Comparison of ENCODE assay signal across 14 mouse cellular contexts in genomic region chr13:56052781-56053180, GRCm38 (mm10).
DNase-seq lines count a peak whose midpoint lies in the region; ATAC-seq lines count a peak whose summit lies in the region.
"Had no signal": no experiment of that assay in that cellular context is flagged by ENCODE, and none has a peak within 500 bp of the region (broad histone marks: within the 10 kb centered on the region; RNA-seq: fewer than 3 reads in every experiment).

No protein-coding gene starts in this region.

- no peaks in the 10 kb centered on the region for H3K9me3 ChIP-seq in forebrain, embryonic 11.5 days (ENCODE audit: control insufficient read depth, low read length)
- H3K9me3 ChIP-seq in forebrain, embryonic 13.5 days (replicated peaks), result no peaks in the 10 kb centered on the region
- H3K9me3 ChIP-seq in midbrain, embryonic 12.5 days, result no peaks in the 10 kb centered on the region
- no peaks in the 10 kb centered on the region for H3K9me3 ChIP-seq in midbrain, embryonic 16.5 days (replicated peaks; ENCODE audit: control insufficient read depth, low read length, poor library complexity, severe bottlenecking)
- no peaks in the 10 kb centered on the region for H3K9me3 ChIP-seq in limb, embryonic 13.5 days

- H3K4me3 ChIP-seq in forebrain, embryonic 11.5 days (ENCODE audit: low read depth, low read length), result no peak overlapping the region
- no peak overlapping the region for H3K4me3 ChIP-seq in forebrain, embryonic 13.5 days
- H3K4me3 ChIP-seq in midbrain, embryonic 12.5 days, result no peak overlapping the region
- no peak overlapping the region for H3K4me3 ChIP-seq in midbrain, embryonic 16.5 days (ENCODE audit: low read depth, low read length)
- H3K4me3 ChIP-seq in limb, embryonic 13.5 days, result no peak overlapping the region

- peaks cover 3% of the 10 kb centered on the region; the same call in 1 of the 2 replicates for H3K4me1 ChIP-seq in forebrain, embryonic 11.5 days (replicated peaks; ENCODE audit: control insufficient read depth, insufficient read depth, low read length)
- peaks cover 11% of the 10 kb centered on the region; the same call in 1 of the 2 replicates for H3K4me1 ChIP-seq in forebrain, embryonic 13.5 days
- H3K4me1 ChIP-seq in midbrain, embryonic 12.5 days, result peaks cover 32% of the 10 kb centered on the region
- peaks cover 12% of the 10 kb centered on the region for H3K4me1 ChIP-seq in midbrain, embryonic 16.5 days (ENCODE audit: control insufficient read depth, insufficient read depth, low read length)
- peaks cover 32% of the 10 kb centered on the region for H3K4me1 ChIP-seq in limb, embryonic 13.5 days

- WGBS in forebrain, embryonic 11.5 days, result 5% methylated on average over 10 of the region's 10 CpGs
- under 1% methylated on average over 10 of the region's 10 CpGs for WGBS in forebrain, embryonic 13.5 days
- 7% methylated on average over 10 of the region's 10 CpGs for WGBS in midbrain, embryonic 12.5 days
- 7% methylated on average over 10 of the region's 10 CpGs for WGBS in midbrain, embryonic 16.5 days
- WGBS in limb, embryonic 13.5 days, result 11% methylated on average over 10 of the region's 10 CpGs

- no peak overlapping the region for H3K9ac ChIP-seq in forebrain, embryonic 11.5 days (ENCODE audit: low read length)
- H3K9ac ChIP-seq in forebrain, embryonic 13.5 days, result no peak overlapping the region
- H3K9ac ChIP-seq in midbrain, embryonic 12.5 days (replicated peaks), result no peak overlapping the region
- no peak overlapping the region for H3K9ac ChIP-seq in midbrain, embryonic 16.5 days (ENCODE audit: low read depth, low read length)
- H3K9ac ChIP-seq in limb, embryonic 13.5 days, result no peak overlapping the region

- DNase-seq in forebrain, embryonic 11.5 days (ENCODE audit: low spot score), result no peak
- peak; percentile 29 for DNase-seq in yolk sac, embryonic 10.5 days (ENCODE audit: low spot score)
- no peak for DNase-seq in layer of hippocampus, postnatal 25 days (ENCODE audit: extremely low spot score in 1 of 2, low spot score in 1 of 2)
- no peak for DNase-seq in gastrocnemius, postnatal 4 days (ENCODE audit: low spot score in 2 of 2)
- DNase-seq: adrenal gland, adult 8-10 months; cerebellum, adult 8-10 months; heart, adult 18-20 months; heart, postnatal 4 days; lung, postnatal 14 days; right cerebral cortex, postnatal 14 days had no signal

- no peaks in the 10 kb centered on the region for H3K27me3 ChIP-seq in forebrain, embryonic 11.5 days (ENCODE audit: control insufficient read depth, insufficient read depth, low read length)
- H3K27me3 ChIP-seq in forebrain, embryonic 13.5 days, result no peaks in the 10 kb centered on the region
- H3K27me3 ChIP-seq in midbrain, embryonic 12.5 days, result peaks cover 13% of the 10 kb centered on the region
- H3K27me3 ChIP-seq in midbrain, embryonic 16.5 days (ENCODE audit: control insufficient read depth, insufficient read depth, low read depth, low read length), result no peaks in the 10 kb centered on the region
- H3K27me3 ChIP-seq in limb, embryonic 13.5 days, result peaks cover 10% of the 10 kb centered on the region

- no peak overlapping the region for H3K27ac ChIP-seq in forebrain, embryonic 11.5 days (ENCODE audit: low read depth, low read length)
- H3K27ac ChIP-seq in forebrain, embryonic 13.5 days, result no peak overlapping the region
- peak overlapping the region; percentile 26; the same call in 1 of the 2 replicates for H3K27ac ChIP-seq in midbrain, embryonic 12.5 days (replicated peaks)
- H3K27ac ChIP-seq in midbrain, embryonic 16.5 days (ENCODE audit: low read length), result no peak overlapping the region
- no peak overlapping the region for H3K27ac ChIP-seq in limb, embryonic 13.5 days

- peak; percentile 64; the same call in 1 of the 2 replicates for ATAC-seq in forebrain, embryonic 11.5 days (replicated peaks; ENCODE audit: low FRiP score)
- ATAC-seq in forebrain, embryonic 13.5 days, result no peak
- peak; percentile 70; the same call in 1 of the 2 replicates for ATAC-seq in midbrain, embryonic 12.5 days (ENCODE audit: low FRiP score, low read depth)
- no peak for ATAC-seq in midbrain, embryonic 16.5 days
- ATAC-seq in limb, embryonic 13.5 days (ENCODE audit: low FRiP score, low read depth), result peak; percentile 82

- H3K4me2 ChIP-seq in forebrain, embryonic 11.5 days (ENCODE audit: low read depth, low read length, severe bottlenecking), result no peak overlapping the region
- H3K4me2 ChIP-seq in forebrain, embryonic 13.5 days, result no peak overlapping the region
- H3K4me2 ChIP-seq in midbrain, embryonic 12.5 days (replicated peaks), result no peak overlapping the region
- H3K4me2 ChIP-seq in midbrain, embryonic 16.5 days (ENCODE audit: low read length), result no peak overlapping the region
- H3K4me2 ChIP-seq in limb, embryonic 13.5 days (replicated peaks), result peak overlapping the region; percentile 28; the same call in 1 of the 2 replicates

- no peaks in the 10 kb centered on the region for H3K36me3 ChIP-seq in forebrain, embryonic 11.5 days (ENCODE audit: control insufficient read depth, insufficient read depth, low read length)
- no peaks in the 10 kb centered on the region for H3K36me3 ChIP-seq in forebrain, embryonic 13.5 days (ENCODE audit: poor library complexity, severe bottlenecking)
- H3K36me3 ChIP-seq in midbrain, embryonic 12.5 days, result no peaks in the 10 kb centered on the region
- H3K36me3 ChIP-seq in midbrain, embryonic 16.5 days (ENCODE audit: control insufficient read depth, insufficient read depth, low read length), result no peaks in the 10 kb centered on the region
- H3K36me3 ChIP-seq in limb, embryonic 13.5 days, result no peaks in the 10 kb centered on the region

Comparison
In these comparisons a context has a peak if more than half of its experiments do, and no peak if none do; other contexts are left out.
1. ATAC-seq: peak in forebrain, embryonic 11.5 days (single experiment), midbrain, embryonic 12.5 days (single experiment) and limb, embryonic 13.5 days (single experiment); none in forebrain, embryonic 13.5 days (single experiment) and midbrain, embryonic 16.5 days (single experiment).